Mouse (Mus musculus) hindbrain, embryonic 16.5 days (tissue): ENCODE measurements at regions not wholly inside any gene's neighbourhood (a gene's known extent, or its start where the extent isn't known, plus 50 kb on each side); places are given as distances from the start of the nearest gene placed in this dataset.

ENCODE experiments used
- ATAC-seq: fragments of 200-750 bp; cut with Nextera tagmentation; 2 replicates; pipeline ENCODE4 v1.8.0; 2017; ENCODE audit warnings: moderate TSS enrichment, moderate library complexity
- H3K27ac ChIP-seq: fragments of 300-500 bp; sonication (generic); 2 replicates; pipeline ENCODE4 v1.5.1; 2014; ENCODE audit warnings: low read depth, mild to moderate bottlenecking, control low read depth, low read length, moderate library complexity
- H3K27me3 ChIP-seq: fragments of 300-500 bp; sonication (generic); replicated peaks from 2 replicates; pipeline ENCODE4 v1.6.1; 2014; ENCODE audit warnings: low read length; ENCODE audit not compliant: control insufficient read depth, insufficient read depth
- H3K36me3 ChIP-seq: fragments of 300-500 bp; sonication (generic); 2 replicates; pipeline ENCODE4 v1.6.1; 2014; ENCODE audit warnings: mild to moderate bottlenecking, low read length, moderate library complexity, mixed read lengths; ENCODE audit not compliant: control insufficient read depth, insufficient read depth
- H3K4me1 ChIP-seq: fragments of 300-500 bp; sonication (generic); 2 replicates; pipeline ENCODE4 v1.6.1; 2014; ENCODE audit warnings: low read depth, low read length; ENCODE audit not compliant: control insufficient read depth, insufficient read depth
- H3K4me2 ChIP-seq: fragments of 300-500 bp; sonication (generic); 2 replicates; pipeline ENCODE4 v1.6.1; 2014; ENCODE audit warnings: mild to moderate bottlenecking, low read length, control low read depth, moderate library complexity
- H3K4me3 ChIP-seq: fragments of 300-500 bp; sonication (generic); 2 replicates; pipeline ENCODE4 v1.5.1; 2014; ENCODE audit warnings: mild to moderate bottlenecking, low read length, control low read depth, moderate library complexity
- H3K9ac ChIP-seq: fragments of 300-500 bp; sonication (generic); 2 replicates; pipeline ENCODE4 v1.6.1; 2014; ENCODE audit warnings: low read depth, mild to moderate bottlenecking, control low read depth, low read length, moderate library complexity
- H3K9me3 ChIP-seq: fragments of 300-500 bp; sonication (generic); 2 replicates; pipeline ENCODE4 v1.6.1; 2014; ENCODE audit warnings: mild to moderate bottlenecking, low read length, moderate library complexity; ENCODE audit not compliant: control insufficient read depth
- WGBS: fragments of 180-500 bp; shearing (Covaris S2); extraction: QIAGEN DNeasy Blood & Tissue Kit; methylation state at CpG from one replicate; pipeline ENCODE4 v1.1.7; 2014; 5-methylcytosine and 5-hydroxymethylcytosine counted together

DNA sequence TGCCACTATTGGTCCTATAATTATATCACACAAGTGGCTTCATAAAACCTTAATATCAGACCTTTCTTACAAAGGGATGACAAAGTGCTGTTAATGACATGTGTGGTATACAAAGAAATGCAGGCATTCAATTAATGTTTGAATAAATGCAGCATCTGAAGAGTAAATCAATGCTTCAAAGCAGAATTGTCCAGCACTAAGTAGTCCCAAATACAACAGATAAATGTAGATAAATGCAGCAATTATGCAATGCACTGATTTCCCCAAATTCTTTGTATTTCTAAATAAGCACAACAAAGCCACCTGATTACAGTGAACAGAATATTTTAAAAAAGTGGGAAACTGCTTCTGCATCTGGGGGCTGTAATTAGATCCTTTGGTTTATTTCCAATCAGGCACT is 435.9 kb downstream of the Cps1 start:
- no peaks in the 10 kb centered on the region for H3K27me3 ChIP-seq
- H3K9me3 ChIP-seq: no peaks in the 10 kb centered on the region
- H3K4me1 ChIP-seq: no peaks in the 10 kb centered on the region
- no peak overlapping the region for H3K9ac ChIP-seq
- H3K36me3 ChIP-seq: no peaks in the 10 kb centered on the region
- ATAC-seq: no peak
- H3K27ac ChIP-seq: no peak overlapping the region
- H3K4me2 ChIP-seq: no peak overlapping the region
- no peak overlapping the region for H3K4me3 ChIP-seq

GRCm38 (mm10) chr1:67559179-67559578 is 436.4 kb downstream of the Cps1 start:
- WGBS: 41% methylated on average over 1 of the region's 1 CpGs
- no peaks in the 10 kb centered on the region for H3K4me1 ChIP-seq

DNA sequence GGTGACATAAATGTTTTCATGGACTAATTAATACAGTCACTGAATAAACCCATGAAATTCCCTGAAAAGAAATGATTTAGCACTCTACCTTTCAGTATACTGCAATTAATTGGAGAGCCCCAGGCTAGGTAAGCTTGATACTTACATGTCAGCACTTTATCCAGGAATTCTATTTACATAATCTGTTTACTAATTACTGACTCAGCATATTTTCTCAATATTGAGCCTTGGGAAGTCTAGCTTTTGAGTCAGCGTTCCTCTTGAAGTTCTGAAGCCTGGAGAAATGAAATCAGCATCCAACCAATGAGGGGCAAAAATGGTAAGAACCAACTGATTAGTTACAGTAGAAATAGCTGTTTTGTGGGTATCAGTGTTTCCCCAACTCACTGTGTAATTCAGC is 448.8 kb downstream of the Cps1 start:
- Histone ChIP-seq H3K36me3 (no peaks in the 10 kb centered on the region), H3K4me1 (no peaks in the 10 kb centered on the region), H3K27me3 (no peaks in the 10 kb centered on the region), H3K4me3 (no peak overlapping the region), H3K9me3 (no peaks in the 10 kb centered on the region), H3K4me2 (no peak overlapping the region), H3K27ac (no peak overlapping the region), H3K9ac (no peak overlapping the region)
- no peak for ATAC-seq
- WGBS: 86% methylated on average over 1 of the region's 1 CpGs

More at GRCm38 (mm10) chr1:67559179-67559578, 436.4 kb downstream of the Cps1 start:
- H3K27ac ChIP-seq: no peak overlapping the region
- H3K36me3 ChIP-seq: no peaks in the 10 kb centered on the region
- H3K4me2 ChIP-seq: no peak overlapping the region
- no peaks in the 10 kb centered on the region for H3K27me3 ChIP-seq
- no peak overlapping the region for H3K4me3 ChIP-seq
- H3K9me3 ChIP-seq: no peaks in the 10 kb centered on the region
- ATAC-seq: no peak
- H3K9ac ChIP-seq: no peak overlapping the region

GRCm38 (mm10) chr1:67579732-67580131 is 456.9 kb downstream of the Cps1 start:
- H3K4me2 ChIP-seq: no peak overlapping the region
- ATAC-seq: no peak
- no peak overlapping the region for H3K27ac ChIP-seq
- no peak overlapping the region for H3K9ac ChIP-seq
- no peaks in the 10 kb centered on the region for H3K36me3 ChIP-seq
- WGBS: 90% methylated on average over 2 of the region's 2 CpGs
- H3K9me3 ChIP-seq: no peaks in the 10 kb centered on the region
- no peaks in the 10 kb centered on the region for H3K4me1 ChIP-seq
- no peaks in the 10 kb centered on the region for H3K27me3 ChIP-seq
- no peak overlapping the region for H3K4me3 ChIP-seq
